In the genomic region with DNA sequence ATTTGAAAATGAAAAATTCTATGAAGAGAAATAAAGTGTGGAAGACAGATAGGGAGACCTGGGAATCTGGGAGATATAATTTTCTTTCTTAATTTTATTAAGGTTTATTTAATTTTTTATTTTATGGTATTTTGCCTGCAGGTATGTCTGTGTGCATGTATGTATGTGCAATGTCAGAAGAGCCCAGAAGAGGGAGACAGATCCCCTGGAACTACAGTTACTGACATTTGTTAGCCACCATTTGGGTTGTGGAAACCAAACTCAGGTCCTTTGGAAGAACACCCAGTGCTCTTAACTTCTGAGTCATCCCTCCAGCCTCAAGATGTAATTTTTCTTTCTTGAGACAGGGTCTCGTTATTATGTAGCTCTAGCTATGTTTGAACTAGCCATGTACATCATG, we compare ENCODE assay signal across 19 mouse cellular contexts. TPM values are rescaled to one million over a fixed set of nuclear protein-coding genes. Genes with fewer than 3 reads are reported as not detected.
A peak's percentile ranks its signal among the peaks of the same experiment; 100 is the strongest.
DNase-seq lines count a peak whose midpoint lies in the region; ATAC-seq and TF ChIP-seq lines count a peak whose summit lies in the region.
"Had no signal": no experiment of that assay in that cellular context is flagged by ENCODE, and none has a peak within 500 bp of the region (broad histone marks: within the 10 kb centered on the region; RNA-seq: fewer than 3 reads in every experiment).

No protein-coding gene starts in this region.

- TF ChIP-seq CTCF in heart, postnatal 0 days (IDR thresholded peaks at IDR 0.05; ENCODE audit: low read depth): peak; percentile 17; the same call in 1 of the 2 replicates
- peak; percentile 53 for TF ChIP-seq CTCF in midbrain, postnatal 0 days (IDR thresholded peaks at IDR 0.05)

- H3K4me3 ChIP-seq in heart, postnatal 0 days (ENCODE audit: low read depth, low read length): no peak overlapping the region
- no peak overlapping the region for H3K4me3 ChIP-seq in midbrain, postnatal 0 days (ENCODE audit: low read depth, low read length)
- H3K4me3 ChIP-seq in midbrain, embryonic 13.5 days (replicated peaks): no peak overlapping the region
- H3K4me3 ChIP-seq: embryonic facial prominence, embryonic 10.5 days; kidney, embryonic 15.5 days; megakaryocyte, embryonic 14.5 days had no signal

- peaks cover 39% of the 10 kb centered on the region for H3K27me3 ChIP-seq in heart, postnatal 0 days (ENCODE audit: control insufficient read depth, insufficient read depth, low read length)
- peaks cover 25% of the 10 kb centered on the region for H3K27me3 ChIP-seq in midbrain, postnatal 0 days (ENCODE audit: insufficient read depth, low read length)
- peaks cover 69% of the 10 kb centered on the region for H3K27me3 ChIP-seq in midbrain, embryonic 13.5 days

- no peak overlapping the region for H3K9ac ChIP-seq in heart, postnatal 0 days (replicated peaks; ENCODE audit: low read depth, low read length)
- H3K9ac ChIP-seq in midbrain, postnatal 0 days (replicated peaks; ENCODE audit: low read length, poor library complexity, severe bottlenecking): no peak overlapping the region
- no peak overlapping the region for H3K9ac ChIP-seq in midbrain, embryonic 13.5 days (replicated peaks)
- H3K9ac ChIP-seq: kidney, embryonic 15.5 days had no signal

- intact Hi-C loops in heart, postnatal 10 days (cut with DNase I): no loop called here

- H3K4me1 ChIP-seq in heart, postnatal 0 days (ENCODE audit: control insufficient read depth, insufficient read depth): no peaks in the 10 kb centered on the region
- H3K4me1 ChIP-seq in midbrain, postnatal 0 days (ENCODE audit: insufficient read depth, low read length): peaks cover 4% of the 10 kb centered on the region; the same call in 1 of the 2 replicates
- H3K4me1 ChIP-seq in midbrain, embryonic 13.5 days (replicated peaks): peaks cover 9% of the 10 kb centered on the region

- no peak overlapping the region for H3K4me2 ChIP-seq in heart, postnatal 0 days (ENCODE audit: low read depth, low read length)
- no peak overlapping the region for H3K4me2 ChIP-seq in midbrain, postnatal 0 days (ENCODE audit: low read depth, low read length, poor library complexity, severe bottlenecking)
- no peak overlapping the region for H3K4me2 ChIP-seq in midbrain, embryonic 13.5 days (replicated peaks)
- H3K4me2 ChIP-seq: kidney, embryonic 15.5 days had no signal

- no peak for DNase-seq in heart, postnatal 0 days (ENCODE audit: low spot score)
- DNase-seq in heart, postnatal 10 days: no peak
- no peak for DNase-seq in midbrain, postnatal 0 days (ENCODE audit: low spot score)
- peak; percentile 76 for DNase-seq in ZHBTc4 (ENCODE audit: low read depth, low spot score)
- no peak for DNase-seq in T-cell, adult 2 months (ENCODE audit: low spot score)
- DNase-seq: cerebellum, adult 18-20 months; left cerebral cortex, postnatal 4 days; right cerebral cortex, postnatal 14 days; thymus, adult 18-20 months had no signal

- WGBS in heart, postnatal 0 days: 73% methylated on average over 1 of the region's 1 CpGs
- WGBS in midbrain, postnatal 0 days: 93% methylated on average over 1 of the region's 1 CpGs
- WGBS in midbrain, embryonic 13.5 days: 85% methylated on average over 1 of the region's 1 CpGs

- H3K9me3 ChIP-seq in heart, postnatal 0 days (replicated peaks; ENCODE audit: control insufficient read depth, low read length): no peaks in the 10 kb centered on the region
- no peaks in the 10 kb centered on the region for H3K9me3 ChIP-seq in midbrain, postnatal 0 days (ENCODE audit: low read length)
- H3K9me3 ChIP-seq in midbrain, embryonic 13.5 days: 0 out of 2 replicates have a peak, but pooled peaks cover 6% of the 10 kb centered on the region
- H3K9me3 ChIP-seq: embryonic facial prominence, embryonic 10.5 days; kidney, embryonic 15.5 days had no signal

- no peak for TF ChIP-seq EP300 in heart, postnatal 0 days (IDR thresholded peaks at IDR 0.05; ENCODE audit: low read depth)

- no peak overlapping the region for H3K27ac ChIP-seq in heart, postnatal 0 days (ENCODE audit: low read depth)
- H3K27ac ChIP-seq in midbrain, postnatal 0 days (ENCODE audit: low read depth, low read length): no peak overlapping the region
- H3K27ac ChIP-seq in midbrain, embryonic 13.5 days: no peak overlapping the region
- H3K27ac ChIP-seq: embryonic facial prominence, embryonic 10.5 days; kidney, embryonic 15.5 days had no signal

- ATAC-seq in heart, postnatal 0 days (ENCODE audit: insufficient read depth, low read depth): no peak
- no peak for ATAC-seq in midbrain, postnatal 0 days (ENCODE audit: low FRiP score)
- no peak for ATAC-seq in midbrain, embryonic 13.5 days
- ATAC-seq in megakaryocyte, adult 5-6 weeks (ENCODE audit: poor library complexity, severe bottlenecking): no peak
- ATAC-seq: hindbrain, embryonic 16.5 days had no signal

- no peaks in the 10 kb centered on the region for H3K36me3 ChIP-seq in heart, postnatal 0 days (replicated peaks; ENCODE audit: control insufficient read depth, insufficient read depth, low read length)
- H3K36me3 ChIP-seq in midbrain, postnatal 0 days (ENCODE audit: insufficient read depth, low read length): no peaks in the 10 kb centered on the region
- no peaks in the 10 kb centered on the region for H3K36me3 ChIP-seq in midbrain, embryonic 13.5 days
- H3K36me3 ChIP-seq: embryonic facial prominence, embryonic 10.5 days; kidney, embryonic 15.5 days had no signal

RNA-seq across cellular contexts. Expression of a gene that starts 15.9 kb away (rescaled TPM):
- total RNA-seq in heart, postnatal 0 days (2014; rRNA removed; ENCODE audit: low replicate concordance): not detected in 2 replicates
- polyA plus RNA-seq in heart, postnatal 0 days (2015; fragmentation: Nextera tagmentation; extraction: Ambion mirVana): not detected in 2 replicates
- not detected for total RNA-seq in heart, postnatal 10 days (2021)
- total RNA-seq in midbrain, postnatal 0 days (2014; rRNA removed): 27.8 and 37.9 TPM in 2 replicates
- polyA plus RNA-seq in midbrain, postnatal 0 days (2015; fragmentation: Nextera tagmentation; extraction: Ambion mirVana): 6.4 and 7.4 TPM in 2 replicates
- polyA plus RNA-seq in midbrain, embryonic 13.5 days (2015; fragmentation: Nextera tagmentation; extraction: Ambion mirVana): 12.2 and 16.7 TPM in 2 replicates
- not detected in 2 replicates for total RNA-seq in megakaryocyte, adult 5-6 weeks (2015)
- total RNA-seq in megakaryocyte, adult 5-6 weeks (2017): not detected in 2 replicates
- total RNA-seq: granulocyte monocyte progenitor cell, adult 5-6 weeks had no signal
- polyA plus RNA-seq: liver, embryonic 16.5 days had no signal

RNA-seq across cellular contexts. Expression of a gene that starts 45.9 kb away (rescaled TPM):
- total RNA-seq in heart, postnatal 0 days (2014; rRNA removed; ENCODE audit: low replicate concordance): not detected in 2 replicates
- not detected in 2 replicates for polyA plus RNA-seq in heart, postnatal 0 days (2015; fragmentation: Nextera tagmentation; extraction: Ambion mirVana)
- total RNA-seq in heart, postnatal 10 days (2021): not detected
- total RNA-seq in midbrain, postnatal 0 days (2014; rRNA removed): not detected in 2 replicates
- polyA plus RNA-seq in midbrain, postnatal 0 days (2015; fragmentation: Nextera tagmentation; extraction: Ambion mirVana): not detected in 2 replicates
- not detected in 2 replicates for polyA plus RNA-seq in midbrain, embryonic 13.5 days (2015; fragmentation: Nextera tagmentation; extraction: Ambion mirVana)
- total RNA-seq in megakaryocyte, adult 5-6 weeks (2015): not detected in 2 replicates
- total RNA-seq in megakaryocyte, adult 5-6 weeks (2017): not detected in 2 replicates
- total RNA-seq: granulocyte monocyte progenitor cell, adult 5-6 weeks; layer of hippocampus, postnatal 10 days; left cerebral cortex, postnatal 4 days had no signal
- polyA plus RNA-seq: embryonic facial prominence, embryonic 10.5 days; heart, embryonic 16.5 days; hindbrain, embryonic 16.5 days; kidney, embryonic 15.5 days; liver, embryonic 16.5 days had no signal

Comparison
In these comparisons a context has a peak if more than half of its experiments do, and no peak if none do; other contexts are left out.
1. RNA of a gene that starts 15.9 kb away (total RNA-seq): 27.8 to 37.9 TPM in midbrain, postnatal 0 days; not detected in heart, postnatal 10 days, not detected in heart, postnatal 0 days and not detected in megakaryocyte, adult 5-6 weeks; every median in the first group is over 10 times any median in the second.